Mouse (Mus musculus) cerebellum, adult 2 months (tissue): ENCODE data around the gene Cops4.

Experiments
- CTCF ChIP-seq: fragments of 200-500 bp; IDR thresholded peaks from 2 replicates; pipeline ENCODE4 v1.5.1; 2011; ENCODE audit warnings: low read depth, mild to moderate bottlenecking, control low read depth, low read length, moderate library complexity, borderline replicate concordance; ENCODE audit not compliant: insufficient read depth
- POLR2A ChIP-seq: fragments of 200-500 bp; IDR thresholded peaks from 2 replicates; pipeline ENCODE4 v1.6.1; 2011; ENCODE audit warnings: low read length, control low read depth, borderline replicate concordance; ENCODE audit not compliant: insufficient read depth

GRCm38 (mm10) chr5:100587136-100587535, 69.0 kb downstream of the Cops4 start:
- no peak for TF ChIP-seq CTCF
- TF ChIP-seq POLR2A = no peak
